Mouse (Mus musculus): ENCODE measurements around the gene 4930470P17Rik. TPM values are rescaled to one million over a fixed set of nuclear protein-coding genes. Genes with fewer than 3 reads are reported as not detected.

Gene 4930470P17Rik
- polyA plus RNA-seq, 1 experiment from 2014 or later: not detected

DNA sequence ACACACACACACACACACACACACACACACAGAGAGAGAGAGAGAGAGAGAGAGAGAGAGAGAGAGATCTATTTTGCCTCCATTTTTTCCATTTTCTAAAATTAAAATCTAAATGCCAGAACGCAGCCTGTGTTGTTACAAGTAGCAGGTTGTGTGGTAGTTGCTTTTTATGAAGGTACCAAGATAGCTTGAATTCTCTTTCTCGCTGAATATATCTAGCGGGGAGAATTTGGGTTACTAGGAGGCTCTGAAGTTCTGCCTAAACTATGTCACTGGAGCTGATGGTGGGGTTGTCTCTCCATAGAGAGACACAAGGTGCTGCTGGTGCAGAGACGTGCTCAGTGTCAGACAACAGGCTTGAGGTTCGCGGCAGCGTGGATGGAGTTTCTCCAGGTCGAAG, 36.8 kb downstream of the 4930470P17Rik start:
- TF ChIP-seq CTCF (IDR thresholded peaks at IDR 0.05; ENCODE audit: low read depth): no peak
- Histone ChIP-seq H3K9ac (ENCODE audit: low read depth, low read length) (no peak overlapping the region), H3K27me3 (ENCODE audit: insufficient read depth, low read length) (no peaks in the 10 kb centered on the region), H3K27ac (no peak overlapping the region), H3K9me3 (replicated peaks; ENCODE audit: low read length) (no peaks in the 10 kb centered on the region; the same call in 1 of the 2 replicates), H3K4me3 (replicated peaks; ENCODE audit: low read depth, low read length) (no peak overlapping the region), H3K4me2 (ENCODE audit: low read length) (no peak overlapping the region), H3K36me3 (ENCODE audit: insufficient read depth, low read length) (no peaks in the 10 kb centered on the region), H3K4me1 (replicated peaks; ENCODE audit: insufficient read depth, low read length) (no peaks in the 10 kb centered on the region)
- WGBS: 82% methylated on average over 8 of the region's 8 CpGs
- DNase-seq (ENCODE audit: low spot score): no peak
- ATAC-seq (replicated peaks; ENCODE audit: low FRiP score, low read depth): no peak

DNA sequence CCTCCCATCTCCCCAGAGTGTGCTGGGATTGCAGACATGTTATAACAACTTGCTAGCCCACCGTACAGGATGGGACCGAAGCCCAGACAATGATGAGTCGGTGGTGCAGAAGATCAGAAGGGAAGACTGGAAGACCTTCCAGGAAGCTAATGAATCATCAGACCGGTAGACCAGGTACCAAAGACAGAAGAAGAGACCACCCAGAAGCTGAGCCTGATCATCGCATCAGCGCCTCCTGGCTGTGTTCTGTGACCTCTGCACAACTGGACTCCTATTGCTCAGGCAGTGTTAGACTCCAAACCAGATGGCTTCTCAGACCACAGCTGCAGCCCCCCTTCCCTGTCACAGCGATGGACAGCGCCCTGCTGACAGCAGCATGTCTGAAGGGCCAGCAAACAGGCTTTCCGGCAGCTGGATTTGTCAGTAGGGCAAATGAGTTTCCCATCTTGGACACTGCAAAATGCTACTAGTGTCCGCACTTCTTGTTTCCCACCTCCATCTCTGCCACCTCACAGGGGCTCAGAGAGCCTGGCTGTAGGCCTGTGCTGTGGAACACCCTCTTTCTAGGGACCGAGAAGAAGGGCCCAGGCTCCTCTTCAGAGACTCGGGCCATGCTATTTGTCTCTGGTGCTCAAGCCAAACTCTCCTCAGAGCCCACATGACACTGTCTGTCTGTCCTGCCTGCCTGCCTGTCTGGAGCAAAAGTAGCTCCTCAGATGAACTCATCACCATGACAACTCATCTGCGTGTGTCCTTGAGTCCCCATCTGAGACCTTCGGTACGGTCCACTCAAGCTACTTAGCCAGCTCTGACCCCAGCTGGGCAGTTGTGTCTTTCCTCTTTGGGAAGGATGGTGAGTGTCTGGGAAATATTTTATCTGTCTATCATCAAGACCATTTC, 37.6 kb downstream of the 4930470P17Rik start:
- no peak overlapping the region for H3K4me3 ChIP-seq (replicated peaks; ENCODE audit: low read depth, low read length)
- H3K4me2 ChIP-seq (ENCODE audit: low read length): no peak overlapping the region
- ATAC-seq (replicated peaks; ENCODE audit: low FRiP score, low read depth) (no peak), DNase-seq (ENCODE audit: low spot score) (no peak)
- H3K36me3 ChIP-seq (ENCODE audit: insufficient read depth, low read length): no peaks in the 10 kb centered on the region
- TF ChIP-seq CTCF (IDR thresholded peaks at IDR 0.05; ENCODE audit: low read depth): no peak
- no peaks in the 10 kb centered on the region for H3K27me3 ChIP-seq (ENCODE audit: insufficient read depth, low read length)
- no peaks in the 10 kb centered on the region for H3K4me1 ChIP-seq (replicated peaks; ENCODE audit: insufficient read depth, low read length)
- no peaks in the 10 kb centered on the region for H3K9me3 ChIP-seq (replicated peaks; ENCODE audit: low read length)
- H3K27ac ChIP-seq: no peak overlapping the region
- H3K9ac ChIP-seq (ENCODE audit: low read depth, low read length): no peak overlapping the region
- WGBS: 79% methylated on average over 15 of the region's 15 CpGs

- WGBS: 50% methylated on average over 7 of the region's 7 CpGs
- H3K27me3 ChIP-seq (ENCODE audit: insufficient read depth, low read length): no peaks in the 10 kb centered on the region
- DNase-seq (ENCODE audit: low spot score): no peak
- H3K9ac ChIP-seq (ENCODE audit: low read depth, low read length): no peak overlapping the region
- no peak for TF ChIP-seq CTCF (IDR thresholded peaks at IDR 0.05; ENCODE audit: low read depth)
- H3K4me2 ChIP-seq (ENCODE audit: low read length): no peak overlapping the region
- H3K4me1 ChIP-seq (replicated peaks; ENCODE audit: insufficient read depth, low read length): 0 out of 2 replicates have a peak, but pooled peaks cover 2% of the 10 kb centered on the region
- H3K4me3 ChIP-seq (replicated peaks; ENCODE audit: low read depth, low read length): no peak overlapping the region
- no peaks in the 10 kb centered on the region for H3K9me3 ChIP-seq (replicated peaks; ENCODE audit: low read length)
- ATAC-seq (replicated peaks; ENCODE audit: low FRiP score, low read depth): no peak
- no peak overlapping the region for H3K27ac ChIP-seq
- H3K36me3 ChIP-seq (ENCODE audit: insufficient read depth, low read length): no peaks in the 10 kb centered on the region
Observed at GRCm38 (mm10) chr2:170552088-170552487, 49.7 kb downstream of the 4930470P17Rik start.

DNA sequence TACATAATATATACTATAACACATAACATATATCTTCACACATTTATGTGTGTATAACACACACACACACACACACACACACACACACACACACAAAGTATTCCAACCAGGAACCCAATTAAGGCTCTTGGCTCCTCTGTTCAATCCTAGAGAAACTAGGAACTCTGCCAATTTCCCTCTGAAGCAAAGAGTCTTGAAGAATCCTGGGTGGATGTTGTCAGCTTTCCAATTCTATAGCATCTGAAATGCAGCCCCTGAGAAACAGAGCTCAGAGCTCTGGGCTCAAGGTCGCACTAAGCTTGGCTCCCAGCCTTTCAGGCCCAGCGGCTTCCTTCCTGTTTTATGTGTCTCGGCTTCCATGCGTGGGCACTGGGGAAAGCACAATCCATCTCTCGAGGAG, 51.6 kb downstream of the 4930470P17Rik start:
- Histone ChIP-seq H3K4me1 (replicated peaks; ENCODE audit: insufficient read depth, low read length) (no peaks in the 10 kb centered on the region), H3K9me3 (replicated peaks; ENCODE audit: low read length) (no peaks in the 10 kb centered on the region), H3K36me3 (ENCODE audit: insufficient read depth, low read length) (no peaks in the 10 kb centered on the region), H3K4me2 (ENCODE audit: low read length) (no peak overlapping the region), H3K27me3 (ENCODE audit: insufficient read depth, low read length) (no peaks in the 10 kb centered on the region), H3K4me3 (replicated peaks; ENCODE audit: low read depth, low read length) (no peak overlapping the region), H3K27ac (no peak overlapping the region), H3K9ac (ENCODE audit: low read depth, low read length) (no peak overlapping the region)
- WGBS: 9% methylated on average over 5 of the region's 5 CpGs
- DNase-seq (ENCODE audit: low spot score) (peak; percentile 90), ATAC-seq (replicated peaks; ENCODE audit: low FRiP score, low read depth) (no peak)
- no peak for TF ChIP-seq CTCF (IDR thresholded peaks at IDR 0.05; ENCODE audit: low read depth)

DNA sequence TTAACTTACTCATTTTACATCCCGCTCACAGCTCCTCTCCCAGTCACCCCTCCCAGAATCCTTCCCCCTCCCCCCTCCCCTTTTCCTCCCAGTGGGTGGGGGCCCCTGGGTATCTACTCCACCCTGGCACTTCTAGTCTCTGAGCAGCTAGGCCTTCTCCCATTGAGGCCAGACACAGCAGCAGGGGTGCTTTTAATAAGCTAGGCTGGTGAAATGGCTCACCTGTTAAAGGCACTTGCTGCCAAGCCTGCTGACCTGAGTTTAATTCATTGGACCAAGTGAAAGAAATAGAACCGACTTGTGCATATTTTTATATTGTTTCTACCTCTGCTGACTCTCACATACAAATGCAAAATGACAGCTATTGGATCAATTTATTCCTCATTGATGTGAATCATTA, 52.7 kb downstream of the 4930470P17Rik start:
- TF ChIP-seq CTCF (IDR thresholded peaks at IDR 0.05; ENCODE audit: low read depth): no peak
- DNase-seq (ENCODE audit: low spot score): no peak
- no peaks in the 10 kb centered on the region for H3K9me3 ChIP-seq (replicated peaks; ENCODE audit: low read length)
- H3K4me3 ChIP-seq (replicated peaks; ENCODE audit: low read depth, low read length): no peak overlapping the region
- no peaks in the 10 kb centered on the region for H3K36me3 ChIP-seq (ENCODE audit: insufficient read depth, low read length)
- no peak overlapping the region for H3K9ac ChIP-seq (ENCODE audit: low read depth, low read length)
- H3K4me1 ChIP-seq (replicated peaks; ENCODE audit: insufficient read depth, low read length): no peaks in the 10 kb centered on the region
- WGBS: 64% methylated on average over 2 of the region's 2 CpGs
- ATAC-seq (replicated peaks; ENCODE audit: low FRiP score, low read depth): no peak
- no peak overlapping the region for H3K27ac ChIP-seq
- H3K27me3 ChIP-seq (ENCODE audit: insufficient read depth, low read length): no peaks in the 10 kb centered on the region
- no peak overlapping the region for H3K4me2 ChIP-seq (ENCODE audit: low read length)

DNA sequence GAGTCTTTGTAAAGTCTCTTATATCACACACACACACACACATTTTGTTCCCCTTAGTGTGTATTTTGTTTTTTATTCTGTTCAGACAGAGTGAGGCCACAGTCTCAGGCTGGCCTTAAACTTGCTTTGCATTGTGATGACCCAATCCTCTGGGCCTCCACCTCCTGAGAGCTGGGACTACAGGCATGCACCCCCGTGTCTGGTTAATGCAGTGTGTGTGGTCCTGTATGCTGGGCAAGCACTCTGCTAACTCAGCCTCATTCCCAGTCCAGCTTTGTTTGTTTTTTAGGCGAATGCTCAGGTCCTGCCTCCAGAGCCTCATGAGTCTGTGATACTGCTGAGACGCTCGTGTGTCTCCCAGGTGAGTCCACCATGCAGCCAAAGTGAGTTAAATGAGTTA, 53.8 kb downstream of the 4930470P17Rik start:
- no peak for TF ChIP-seq CTCF (IDR thresholded peaks at IDR 0.05; ENCODE audit: low read depth)
- Histone ChIP-seq H3K27me3 (ENCODE audit: insufficient read depth, low read length) (no peaks in the 10 kb centered on the region), H3K9ac (ENCODE audit: low read depth, low read length) (no peak overlapping the region), H3K4me1 (replicated peaks; ENCODE audit: insufficient read depth, low read length) (no peaks in the 10 kb centered on the region), H3K36me3 (ENCODE audit: insufficient read depth, low read length) (no peaks in the 10 kb centered on the region), H3K4me3 (replicated peaks; ENCODE audit: low read depth, low read length) (no peak overlapping the region), H3K9me3 (replicated peaks; ENCODE audit: low read length) (no peaks in the 10 kb centered on the region), H3K4me2 (ENCODE audit: low read length) (no peak overlapping the region), H3K27ac (no peak overlapping the region)
- ATAC-seq (replicated peaks; ENCODE audit: low FRiP score, low read depth) (no peak), DNase-seq (ENCODE audit: low spot score) (no peak)
- 42% methylated on average over 4 of the region's 4 CpGs for WGBS

Data from kidney, postnatal 0 days (tissue).